Mouse (Mus musculus) liver, adult 2 months (tissue): ENCODE data around the gene Mfsd5. TPM values are rescaled to one million over a fixed set of nuclear protein-coding genes. Genes with fewer than 3 reads are reported as not detected.

Experiments
- DNase-seq: peaks from one replicate; pipeline ENCODE4 v3.0.0-alpha.2; 2011; ENCODE audit warnings: low read depth, low spot score; ENCODE audit errors: extremely low read depth
- H3K27ac ChIP-seq: fragments of 200-500 bp; replicated peaks from 2 replicates; pipeline ENCODE4 v1.5.1; 2012; ENCODE audit warnings: low read depth, mild to moderate bottlenecking, control low read depth, inconsistent platforms, low read length; ENCODE audit not compliant: insufficient read depth
- H3K27me3 ChIP-seq: fragments of 200-500 bp; 2 replicates; pipeline ENCODE4 v1.6.1; 2012; ENCODE audit warnings: mild to moderate bottlenecking, moderate library complexity, low read length, inconsistent platforms; ENCODE audit not compliant: control insufficient read depth, insufficient read depth
- H3K36me3 ChIP-seq: fragments of 200-500 bp; 2 replicates; pipeline ENCODE4 v1.6.1; 2012; ENCODE audit warnings: low read length, inconsistent platforms; ENCODE audit not compliant: control insufficient read depth, insufficient read depth
- H3K4me1 ChIP-seq: fragments of 200-500 bp; 2 replicates; pipeline ENCODE4 v1.6.1; 2011; ENCODE audit warnings: low read length; ENCODE audit not compliant: control insufficient read depth, insufficient read depth
- H3K4me3 ChIP-seq: fragments of 200-500 bp; 2 replicates; pipeline ENCODE4 v1.5.1; 2011; ENCODE audit warnings: low read depth, mild to moderate bottlenecking, control low read depth, low read length, moderate library complexity; ENCODE audit not compliant: insufficient read depth
- H3K79me2 ChIP-seq: fragments of 200-500 bp; 2 replicates; pipeline ENCODE4 v1.6.1; 2012; ENCODE audit warnings: inconsistent platforms, mild to moderate bottlenecking, low read length, moderate library complexity; ENCODE audit not compliant: control insufficient read depth, insufficient read depth
- H3K9ac ChIP-seq: fragments of 200-500 bp; 2 replicates; pipeline ENCODE4 v1.6.1; 2012; ENCODE audit warnings: low read depth, mild to moderate bottlenecking, control low read depth, inconsistent platforms, low read length
- CTCF ChIP-seq: fragments of 200-500 bp; IDR thresholded peaks from 2 replicates; pipeline ENCODE4 v1.5.1; 2011; ENCODE audit warnings: low read depth, low read length, control low read depth
- POLR2A ChIP-seq: fragments of 200-500 bp; IDR thresholded peaks from 2 replicates; pipeline ENCODE4 v1.6.1; 2011; ENCODE audit warnings: low read length, control low read depth; ENCODE audit not compliant: insufficient read depth; ENCODE audit errors: extremely low read depth
- WGBS: fragments of 180-500 bp; shearing (Covaris S2); methylation state at CpG from one replicate; pipeline ENCODE4 v1.1.7; 2018; 5-methylcytosine and 5-hydroxymethylcytosine counted together
- polyA plus RNA-seq: library from polyadenylated mRNA; depleted of rRNA; stranded (reverse); fragments of >200 nt; gene quantifications from 2 replicates; pipeline ENCODE4 v1.2.3, GENCODE M21; 2012
- total RNA-seq: library from RNA; depleted of rRNA; stranded (reverse); fragments of >200 nt; gene quantifications from 2 replicates; pipeline ENCODE4 v1.2.3, GENCODE M21; 2014

Gene Mfsd5
- total and polyA plus RNA-seq, 2 experiments, result 8.5 to 51.4 TPM

DNA sequence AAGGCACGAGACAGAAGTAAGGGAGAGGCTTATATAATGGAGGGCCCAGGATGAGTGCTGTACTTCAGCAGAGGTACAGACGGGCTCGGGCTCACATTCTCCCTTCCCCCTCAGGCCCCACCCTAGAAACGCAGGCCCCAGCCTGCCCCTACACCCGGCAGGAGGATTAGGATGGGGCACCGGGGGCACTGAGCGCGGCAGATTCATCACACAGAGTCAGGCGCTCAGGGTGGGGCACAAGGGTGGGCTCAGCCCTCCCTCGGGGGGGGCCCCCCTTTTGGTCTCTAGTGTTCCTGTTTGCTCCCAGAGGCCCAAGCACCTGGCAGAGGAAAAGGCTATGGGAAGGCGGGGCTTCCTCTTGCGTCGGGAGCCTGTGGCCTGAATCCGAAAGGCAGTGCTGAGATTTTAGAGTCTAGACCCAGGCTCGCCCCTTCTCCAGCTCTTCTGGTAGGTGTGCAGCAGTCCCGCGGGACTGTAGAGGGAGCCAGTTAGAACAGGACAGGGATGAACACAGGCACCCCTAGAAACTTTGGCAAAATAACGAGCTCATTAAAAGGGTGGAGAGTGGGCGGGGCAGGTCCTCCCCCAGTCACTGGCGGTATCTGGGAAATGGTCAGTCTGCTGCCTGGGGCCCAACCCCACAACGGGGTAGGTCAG is 43.8 kb upstream of the Mfsd5 start:
- Histone ChIP-seq H3K27ac (no peak overlapping the region), H3K27me3 (no peaks in the 10 kb centered on the region), H3K36me3 (no peaks in the 10 kb centered on the region; the same call in 1 of the 2 replicates), H3K4me1 (no peaks in the 10 kb centered on the region), H3K9ac (peak overlapping the region; percentile 15; the same call in 1 of the 2 replicates), H3K79me2 (no peaks in the 10 kb centered on the region), H3K4me3 (no peak overlapping the region; the same call in 1 of the 2 replicates)
- WGBS, result 45% methylated on average over 21 of the region's 21 CpGs
- TF ChIP-seq POLR2A (no peak), CTCF (no peak)
- no peak for DNase-seq

GRCm38 (mm10) chr15:102238543-102239259 is 40.6 kb upstream of the Mfsd5 start:
- TF ChIP-seq CTCF (no peak), POLR2A (no peak)
- H3K4me1 ChIP-seq, result peaks cover 4% of the 10 kb centered on the region; the same call in 1 of the 2 replicates
- H3K27ac ChIP-seq, result no peak overlapping the region
- no peak overlapping the region for H3K9ac ChIP-seq
- no peak for DNase-seq
- H3K27me3 ChIP-seq, result no peaks in the 10 kb centered on the region
- no peaks in the 10 kb centered on the region for H3K79me2 ChIP-seq
- WGBS, result 85% methylated on average over 14 of the region's 14 CpGs
- no peaks in the 10 kb centered on the region; the same call in 1 of the 2 replicates for H3K36me3 ChIP-seq
- H3K4me3 ChIP-seq, result no peak overlapping the region

- Histone ChIP-seq H3K4me3 (no peak overlapping the region), H3K79me2 (no peaks in the 10 kb centered on the region), H3K9ac (no peak overlapping the region), H3K36me3 (no peaks in the 10 kb centered on the region; the same call in 1 of the 2 replicates), H3K4me1 (peaks cover 4% of the 10 kb centered on the region; the same call in 1 of the 2 replicates), H3K27ac (no peak overlapping the region), H3K27me3 (no peaks in the 10 kb centered on the region)
- WGBS, result 17% methylated on average over 9 of the region's 9 CpGs
- DNase-seq, result no peak
- TF ChIP-seq POLR2A (no peak), CTCF (peak; percentile 94)
These were observed 40.0 kb upstream of the Mfsd5 start for GRCm38 (mm10) chr15:102239260-102239590.

DNA sequence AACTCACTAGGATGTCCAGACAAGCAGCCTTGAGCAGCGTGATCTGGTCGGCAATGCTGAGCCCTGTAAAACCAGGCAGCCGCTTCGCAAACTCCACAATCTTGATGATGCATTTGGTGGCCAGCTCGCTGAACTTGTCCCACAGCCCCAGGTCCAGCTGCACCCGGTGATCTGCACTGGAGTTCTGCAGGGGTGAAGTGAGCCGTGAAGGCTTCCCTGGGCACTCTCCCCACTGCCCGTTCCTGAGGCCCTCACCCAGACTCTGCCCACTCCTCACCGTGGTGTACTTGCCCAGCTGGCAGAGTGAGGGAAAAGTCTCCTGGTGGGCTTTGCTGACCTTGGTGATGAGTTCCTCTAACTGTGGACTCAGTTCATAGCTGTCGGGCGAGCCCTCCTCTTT is 39.4 kb upstream of the Mfsd5 start:
- Histone ChIP-seq H3K27ac (peak overlapping the region; percentile 51), H3K4me1 (peaks cover 4% of the 10 kb centered on the region; the same call in 1 of the 2 replicates), H3K27me3 (no peaks in the 10 kb centered on the region), H3K79me2 (no peaks in the 10 kb centered on the region), H3K9ac (0 out of 2 replicates have a peak overlapping the region, but pooled peaks have one; percentile 30), H3K4me3 (no peak overlapping the region), H3K36me3 (no peaks in the 10 kb centered on the region; the same call in 1 of the 2 replicates)
- no peak for DNase-seq
- TF ChIP-seq POLR2A, result no peak
- TF ChIP-seq CTCF, result no peak
- WGBS, result 76% methylated on average over 11 of the region's 11 CpGs

- Histone ChIP-seq H3K36me3 (no peaks in the 10 kb centered on the region; the same call in 1 of the 2 replicates), H3K27me3 (no peaks in the 10 kb centered on the region), H3K79me2 (no peaks in the 10 kb centered on the region), H3K27ac (peak overlapping the region; percentile 60), H3K4me3 (no peak overlapping the region), H3K4me1 (peaks cover 7% of the 10 kb centered on the region; the same call in 1 of the 2 replicates), H3K9ac (peak overlapping the region; percentile 37; the same call in 1 of the 2 replicates)
- TF ChIP-seq CTCF (no peak), POLR2A (no peak)
- DNase-seq, result no peak
- 75% methylated on average over 4 of the region's 4 CpGs for WGBS
These were observed 38.6 kb upstream of the Mfsd5 start for GRCm38 (mm10) chr15:102240607-102241006.
